Mouse (Mus musculus) Muller cell, postnatal 12 days (primary cell): ENCODE measurements around the gene Atf3.

Source experiments
- DNase-seq: peaks from one replicate; pipeline ENCODE4 v3.0.0-alpha.2; 2015; ENCODE audit errors: inconsistent ontology term

The Atf3 gene

DNA sequence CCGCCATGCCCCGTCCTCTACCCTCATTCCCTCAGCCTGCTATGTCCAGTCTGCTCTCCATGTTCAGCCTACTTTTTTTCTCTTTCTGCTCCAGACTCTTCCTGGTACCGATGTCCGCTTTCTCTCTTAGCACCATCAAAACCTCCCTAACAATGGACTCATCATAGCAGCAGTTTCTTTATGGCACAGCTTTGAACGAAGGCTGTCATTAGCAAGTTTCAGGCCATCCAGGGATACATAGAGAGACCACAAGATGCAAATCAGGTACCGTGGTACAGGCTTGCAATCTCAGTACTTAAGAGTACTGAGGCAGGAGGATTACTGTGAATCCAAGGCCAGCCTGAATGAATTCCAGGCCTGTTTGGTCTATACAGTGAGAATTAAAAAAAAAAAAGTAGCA is 25.1 kb downstream of the Atf3 start:
- no peak for DNase-seq

DNA sequence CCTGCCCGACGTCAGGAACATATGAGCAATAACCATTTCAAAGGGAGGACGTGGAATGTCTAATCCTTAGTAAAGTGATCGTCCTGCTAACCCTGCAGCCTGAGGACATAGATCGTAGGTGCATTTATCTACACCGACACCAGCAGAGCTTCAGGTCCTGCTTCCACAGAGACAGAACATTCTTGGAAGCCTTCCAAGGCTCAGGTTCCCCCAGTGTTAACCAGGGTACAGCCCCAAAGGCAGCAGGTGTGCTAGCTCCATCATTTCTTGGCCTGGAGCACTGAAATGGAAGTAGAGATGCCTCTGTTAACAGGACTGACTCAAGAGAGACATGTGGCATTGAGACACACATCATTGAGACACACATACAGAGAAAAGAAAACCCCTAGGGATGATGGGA is 25.6 kb downstream of the Atf3 start:
- DNase-seq, result no peak

GRCm38 (mm10) chr1:191189671-191190372 is 28.0 kb downstream of the Atf3 start:
- peak; percentile 55 for DNase-seq

- DNase-seq, result peak; percentile 25
Observed at GRCm38 (mm10) chr1:191186386-191186770, 31.5 kb downstream of the Atf3 start.

- peak; percentile 16 for DNase-seq
Observed at GRCm38 (mm10) chr1:191185761-191186385, 32.0 kb downstream of the Atf3 start.

DNA sequence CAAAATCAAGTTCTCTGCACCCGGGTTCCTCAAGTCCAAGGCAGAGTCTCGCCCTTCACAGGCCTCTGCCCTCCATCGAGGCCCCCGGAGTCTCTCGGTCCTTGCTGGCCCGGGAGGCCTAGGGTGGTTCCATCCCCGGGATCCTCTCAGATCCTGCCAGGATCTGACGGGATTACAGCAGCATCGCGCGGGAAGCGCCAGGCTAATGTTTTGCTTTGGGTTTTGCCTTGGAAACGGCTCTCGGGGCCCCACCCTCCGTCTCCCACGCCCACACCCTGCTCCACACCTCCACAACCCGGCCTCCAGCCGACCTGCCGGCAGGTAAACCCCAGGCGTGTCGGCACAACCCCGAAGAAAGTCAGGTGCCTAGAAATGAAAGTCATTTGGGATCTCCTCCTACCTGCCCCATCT is 33.0 kb downstream of the Atf3 start:
- peak; percentile 20 for DNase-seq

DNA sequence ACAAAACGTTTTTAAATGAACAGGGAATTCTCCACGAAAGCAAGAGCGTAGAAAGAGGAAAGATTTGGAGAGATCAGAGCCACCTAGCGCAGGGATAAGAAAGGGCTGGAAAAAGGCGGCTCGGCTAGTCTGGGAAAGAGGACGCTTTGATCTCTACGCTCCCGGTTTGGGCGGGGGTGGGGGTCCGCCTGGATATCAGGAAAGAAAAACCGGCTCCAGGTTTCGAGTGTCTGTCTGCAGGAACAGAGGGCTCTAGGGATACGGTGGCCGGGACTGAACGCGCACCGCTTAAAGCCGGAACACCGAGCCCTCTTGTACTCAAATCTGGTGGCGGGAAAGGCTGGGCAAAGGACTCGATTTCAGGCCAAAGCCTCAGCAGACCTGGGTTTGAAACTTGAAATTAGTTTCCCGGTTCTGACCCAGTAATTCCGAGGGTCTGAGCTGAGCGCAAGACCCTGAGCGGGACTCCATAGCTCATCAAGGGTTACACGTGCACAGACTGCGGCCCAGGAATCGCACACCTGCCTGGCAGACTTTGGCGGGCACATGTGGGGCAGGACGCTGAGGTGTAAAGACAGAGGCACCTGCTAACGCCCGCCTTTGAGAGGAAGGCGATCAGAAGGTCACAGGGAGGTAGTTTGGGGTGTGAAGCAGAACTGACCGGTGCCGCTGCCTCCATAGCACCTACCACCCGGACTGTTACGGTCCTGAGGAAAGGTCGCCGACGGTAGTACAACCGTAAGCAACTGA is 33.6 kb downstream of the Atf3 start:
- peak; percentile 30 for DNase-seq

DNA sequence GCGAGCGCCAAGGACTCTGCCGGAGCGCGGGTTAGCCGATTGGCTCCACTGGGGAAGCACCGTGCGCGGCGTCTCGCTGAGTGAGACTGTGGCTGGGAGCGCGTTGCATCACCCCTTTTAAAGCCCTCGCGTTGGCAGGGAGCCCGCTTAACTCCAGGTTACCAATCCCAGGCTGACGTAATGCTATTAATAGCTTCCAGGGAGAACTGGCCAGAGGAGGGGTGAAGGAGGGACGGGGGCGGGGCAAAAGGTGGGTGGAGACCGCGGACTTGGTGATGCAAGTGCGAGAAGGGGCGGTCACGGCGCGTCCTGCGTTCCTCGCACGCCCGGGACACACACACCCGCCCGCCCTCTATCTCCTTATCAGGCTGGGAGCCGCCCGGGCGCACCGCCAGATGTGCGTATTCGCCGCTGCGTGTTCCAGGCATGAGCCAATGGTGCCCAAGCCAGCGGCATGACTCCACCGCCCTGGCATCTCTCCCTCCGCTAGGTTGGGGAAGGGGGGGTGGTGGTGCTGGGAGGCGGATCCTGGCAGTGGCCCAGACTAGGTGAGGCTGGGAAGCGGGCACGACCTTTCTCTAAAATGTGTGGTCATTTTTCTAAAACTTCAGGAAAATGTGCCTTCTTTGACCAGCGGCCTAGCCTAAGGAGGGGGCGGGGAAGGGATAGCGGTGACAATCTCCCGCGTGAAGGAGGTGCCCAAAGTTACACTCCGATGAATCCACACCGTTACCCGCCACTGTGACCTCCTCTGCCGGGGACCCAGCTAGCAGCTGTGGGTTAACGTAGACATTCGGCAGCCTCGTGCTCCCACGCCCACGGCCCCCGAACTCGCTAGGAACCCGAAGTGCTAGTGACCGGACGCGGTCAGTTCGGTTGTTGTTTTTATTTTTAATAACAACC is 34.4 kb downstream of the Atf3 start:
- peak; percentile 100 for DNase-seq

GRCm38 (mm10) chr1:191182431-191183162 is 35.2 kb downstream of the Atf3 start:
- DNase-seq, result peak; percentile 84

DNA sequence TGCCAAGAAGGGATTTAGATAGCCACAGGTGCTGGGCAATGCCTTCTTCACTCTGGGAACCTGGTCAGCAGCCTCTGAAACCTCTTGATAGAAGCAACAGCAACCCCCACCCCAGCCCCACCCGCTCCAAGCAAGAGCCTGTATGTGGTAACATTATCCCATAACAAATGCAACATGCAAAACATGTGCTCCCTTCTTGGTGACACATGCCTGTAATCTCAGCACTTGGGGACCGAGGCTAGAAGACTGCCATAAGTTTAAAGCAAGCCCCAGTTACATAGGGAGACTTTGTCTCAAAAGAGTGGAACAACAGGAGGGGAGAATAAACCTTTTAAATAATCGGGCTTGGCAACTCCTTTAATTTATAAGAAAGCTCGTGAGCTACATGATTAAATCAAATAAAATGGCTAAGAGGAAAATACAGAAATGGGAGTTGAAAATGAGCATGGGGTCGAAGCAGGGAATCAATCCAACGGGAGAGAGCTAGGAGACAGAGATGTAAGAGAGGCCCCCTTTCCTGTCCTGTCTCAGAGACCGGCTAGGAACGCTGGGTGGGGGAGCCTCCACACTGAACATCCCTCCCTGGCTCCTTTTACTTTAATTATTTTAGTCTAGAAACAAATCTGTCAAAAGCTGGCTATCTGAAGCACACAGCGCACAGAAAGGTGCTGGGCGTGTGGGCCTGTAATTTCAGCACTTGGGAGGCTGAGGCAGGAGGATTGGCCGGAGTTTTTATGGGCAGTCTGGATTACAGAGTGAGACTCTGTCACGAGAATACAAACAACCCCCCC is 36.2 kb downstream of the Atf3 start:
- no peak for DNase-seq

- DNase-seq, result no peak
Observed at GRCm38 (mm10) chr1:191180397-191180796, 37.4 kb downstream of the Atf3 start.

DNA sequence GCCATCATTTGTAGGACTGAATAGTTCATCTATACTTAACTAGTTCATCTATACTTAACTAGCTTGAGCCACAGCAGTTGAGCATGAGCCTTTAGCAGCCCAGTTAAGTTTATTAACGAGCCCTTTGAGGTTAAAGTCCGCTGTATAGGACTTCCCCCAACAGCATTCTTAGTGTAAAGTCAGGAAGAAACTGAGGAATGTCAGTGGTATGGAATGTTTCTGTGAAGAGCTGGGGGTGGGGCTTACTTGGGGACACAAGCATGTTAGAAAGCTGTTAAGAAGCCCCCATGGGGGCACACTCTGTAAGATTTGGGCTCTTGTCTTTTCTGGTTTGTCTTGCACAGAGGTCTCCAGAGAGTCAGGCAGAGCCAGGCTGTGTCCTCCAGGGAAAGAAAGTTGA is 38.0 kb downstream of the Atf3 start:
- no peak for DNase-seq

DNA sequence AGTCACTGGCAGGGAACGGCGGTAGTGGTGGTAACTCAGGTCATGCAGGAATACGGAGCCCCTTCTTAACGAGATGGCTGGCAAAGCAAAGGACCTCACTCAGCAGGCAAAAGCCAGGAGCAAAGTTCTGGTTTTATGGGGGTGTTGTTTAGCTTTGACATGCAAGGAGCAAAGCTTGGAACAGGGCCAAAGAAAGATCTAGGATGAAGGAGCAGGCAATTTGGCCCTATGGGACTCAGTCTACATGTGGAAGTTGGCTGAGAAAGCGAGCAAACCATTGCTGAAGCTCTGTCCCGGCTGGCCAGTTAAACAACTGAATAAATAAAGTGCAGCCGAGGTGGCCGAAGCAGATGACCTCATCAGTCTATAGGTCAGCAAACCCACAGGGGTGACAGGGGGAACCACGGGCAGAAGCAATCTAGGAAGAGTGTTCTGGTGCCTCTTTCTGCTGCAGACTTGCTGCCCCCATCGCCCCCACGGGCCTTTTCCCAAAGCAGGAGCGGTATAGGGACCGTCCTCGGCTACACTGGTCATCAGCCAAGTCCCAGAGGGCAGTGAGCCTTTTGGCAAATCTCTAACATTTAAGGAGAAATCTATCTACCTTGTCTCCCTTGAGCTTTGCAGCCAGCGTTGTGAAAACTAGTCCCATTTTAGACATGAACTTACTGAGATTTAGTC is 39.2 kb downstream of the Atf3 start:
- DNase-seq, result no peak

DNA sequence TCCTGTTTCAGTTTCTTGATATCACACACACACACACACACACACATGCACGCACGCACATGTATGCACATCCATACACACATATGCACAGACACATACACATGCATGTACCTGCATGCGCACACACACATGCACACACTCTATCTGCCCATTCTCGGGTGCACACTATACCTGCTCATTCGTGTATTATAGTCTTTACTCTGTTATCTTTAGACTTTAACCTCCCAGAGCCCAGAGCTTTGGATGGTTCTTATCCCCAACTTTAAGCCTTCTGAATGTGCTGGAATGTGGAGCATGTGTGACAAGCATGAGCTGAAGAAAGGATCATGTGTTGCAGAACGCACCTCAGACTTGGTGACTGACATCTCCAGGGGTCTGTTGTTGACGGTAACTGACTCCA is 41.0 kb downstream of the Atf3 start:
- DNase-seq, result no peak

DNA sequence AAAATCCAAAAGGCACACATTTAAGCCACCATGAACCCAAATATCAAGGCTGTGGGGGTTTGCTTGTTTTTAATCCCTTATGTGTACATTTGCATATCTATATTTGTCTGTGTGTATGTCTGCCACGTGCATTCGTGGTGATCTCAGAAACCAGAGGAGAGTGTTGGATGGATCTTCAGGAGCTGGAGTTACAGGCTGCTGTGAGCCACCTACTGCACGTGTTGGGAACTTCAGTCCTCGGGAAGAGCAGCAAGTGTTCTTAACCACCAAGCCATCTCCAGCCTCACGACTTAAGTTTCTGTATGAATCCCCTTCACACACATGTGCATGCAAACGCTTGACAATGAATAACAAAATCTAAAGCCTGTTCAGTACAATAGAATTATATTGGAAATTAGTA is 45.4 kb downstream of the Atf3 start:
- DNase-seq, result peak; percentile 34

GRCm38 (mm10) chr1:191170444-191170843 is 47.4 kb downstream of the Atf3 start:
- DNase-seq, result no peak

- DNase-seq, result no peak
Observed at GRCm38 (mm10) chr1:191166189-191166588, 51.6 kb downstream of the Atf3 start.

GRCm38 (mm10) chr1:191164717-191165116 is 53.1 kb downstream of the Atf3 start, which contains the start of gene Fam71a:
TSS of gene Fam71a (minus strand) at chr1:191164817.
- no peak for DNase-seq

GRCm38 (mm10) chr1:191154314-191154713 is 63.5 kb downstream of the Atf3 start:
- no peak for DNase-seq

DNA sequence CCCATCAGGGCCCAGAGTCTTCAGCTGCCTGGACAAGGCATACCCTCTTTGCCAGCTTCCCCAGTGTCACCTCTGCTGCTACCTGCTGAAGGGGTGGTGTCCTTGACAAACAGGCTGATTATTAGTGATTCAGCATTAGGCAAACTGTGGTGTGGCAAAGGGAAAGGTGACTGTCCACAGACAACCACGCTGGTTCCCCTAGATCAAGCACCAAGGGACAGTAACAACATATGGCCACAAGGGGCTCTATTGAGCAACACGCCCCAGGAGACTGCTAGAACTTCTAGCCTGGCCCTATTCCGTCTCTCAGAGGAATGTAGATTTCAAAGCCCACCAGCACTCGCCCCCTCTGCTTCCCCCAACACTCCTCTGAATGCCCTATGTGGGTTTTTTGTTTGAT is 64.8 kb downstream of the Atf3 start:
- DNase-seq, result no peak
